25 mouse cellular contexts compared by ENCODE assay signal in the genomic region with DNA sequence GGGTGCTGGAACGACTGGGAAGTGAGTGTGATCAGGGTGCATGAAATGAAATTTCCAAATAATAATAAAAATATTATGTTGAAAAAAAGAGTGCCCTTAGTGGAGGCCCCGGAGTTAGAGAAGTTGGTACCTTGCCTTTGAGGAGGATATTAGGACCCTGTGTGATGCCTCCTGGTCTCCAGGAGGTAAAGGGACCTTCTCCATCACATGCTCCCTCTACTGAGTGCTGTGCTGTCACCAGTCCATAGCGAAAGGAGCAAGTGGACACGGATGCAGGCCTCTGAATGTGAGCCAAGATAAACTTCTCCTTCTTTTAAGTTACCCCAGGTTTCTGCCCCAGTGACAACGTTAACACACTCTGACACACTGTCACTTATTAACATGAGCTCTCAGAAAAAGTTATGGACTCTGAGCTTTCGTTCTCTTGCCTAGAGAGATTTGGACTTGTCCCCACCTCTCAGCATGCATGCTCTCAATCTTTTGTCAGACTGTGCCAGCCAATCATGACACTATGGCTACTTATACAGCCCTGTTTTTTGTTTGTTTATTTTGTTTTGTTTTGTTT. TPM values are rescaled to one million over a fixed set of nuclear protein-coding genes. Genes with fewer than 3 reads are reported as not detected.
DNase-seq lines count a peak whose midpoint lies in the region; ATAC-seq and TF ChIP-seq lines count a peak whose summit lies in the region.
"Had no signal": no experiment of that assay in that cellular context is flagged by ENCODE, and none has a peak within 500 bp of the region (broad histone marks: within the 10 kb centered on the region; RNA-seq: fewer than 3 reads in every experiment).

No protein-coding gene starts in this region.

- no peaks in the 10 kb centered on the region for H3K36me3 ChIP-seq in liver, adult 2 months (ENCODE audit: control insufficient read depth, insufficient read depth, low read length)
- peaks cover 5% of the 10 kb centered on the region; the same call in 1 of the 2 replicates for H3K36me3 ChIP-seq in kidney, embryonic 15.5 days
- H3K36me3 ChIP-seq in liver, embryonic 14.5 days (replicated peaks; ENCODE audit: control insufficient read depth, insufficient read depth, low read depth), result peaks cover 3% of the 10 kb centered on the region; the same call in 1 of the 2 replicates
- H3K36me3 ChIP-seq in midbrain, embryonic 14.5 days (ENCODE audit: control insufficient read depth, insufficient read depth, low read length), result no peaks in the 10 kb centered on the region; the same call in 1 of the 2 replicates
- H3K36me3 ChIP-seq in hindbrain, embryonic 16.5 days (ENCODE audit: control insufficient read depth, insufficient read depth, low read length), result no peaks in the 10 kb centered on the region
- H3K36me3 ChIP-seq: embryonic facial prominence, embryonic 12.5 days; heart, embryonic 15.5 days; limb, embryonic 15.5 days; midbrain, embryonic 15.5 days had no signal

- no peak overlapping the region for H3K9ac ChIP-seq in liver, adult 2 months (ENCODE audit: low read depth, low read length)
- H3K9ac ChIP-seq in kidney, embryonic 15.5 days, result no peak overlapping the region
- no peak overlapping the region for H3K9ac ChIP-seq in liver, embryonic 14.5 days (replicated peaks)
- H3K9ac ChIP-seq in midbrain, embryonic 14.5 days (replicated peaks; ENCODE audit: low read length), result no peak overlapping the region
- H3K9ac ChIP-seq in hindbrain, embryonic 16.5 days (ENCODE audit: low read depth, low read length), result no peak overlapping the region
- H3K9ac ChIP-seq: embryonic facial prominence, embryonic 12.5 days; heart, embryonic 15.5 days; limb, embryonic 15.5 days; midbrain, embryonic 15.5 days; neural tube, embryonic 15.5 days had no signal

- no peak for TF ChIP-seq EP300 in liver, embryonic 14.5 days (IDR thresholded peaks at IDR 0.05; ENCODE audit: low read depth)

- H3K79me2 ChIP-seq in liver, adult 2 months (ENCODE audit: control insufficient read depth, insufficient read depth, low read length), result no peaks in the 10 kb centered on the region

- no peaks in the 10 kb centered on the region for H3K27me3 ChIP-seq in liver, adult 2 months (ENCODE audit: control insufficient read depth, insufficient read depth, low read length)
- no peaks in the 10 kb centered on the region for H3K27me3 ChIP-seq in kidney, embryonic 15.5 days
- no peaks in the 10 kb centered on the region for H3K27me3 ChIP-seq in liver, embryonic 14.5 days (ENCODE audit: control insufficient read depth, insufficient read depth, low read length)
- H3K27me3 ChIP-seq in midbrain, embryonic 14.5 days (ENCODE audit: control insufficient read depth, insufficient read depth, low read length), result no peaks in the 10 kb centered on the region
- H3K27me3 ChIP-seq in hindbrain, embryonic 16.5 days (replicated peaks; ENCODE audit: control insufficient read depth, insufficient read depth, low read length), result 0 out of 2 replicates have a peak, but pooled peaks cover 2% of the 10 kb centered on the region
- H3K27me3 ChIP-seq: CH12.LX; heart, embryonic 15.5 days; limb, embryonic 15.5 days; midbrain, embryonic 15.5 days; neural tube, embryonic 15.5 days had no signal

- H3K4me1 ChIP-seq in liver, adult 2 months (ENCODE audit: control insufficient read depth, insufficient read depth, low read length), result peaks cover 17% of the 10 kb centered on the region
- peaks cover 13% of the 10 kb centered on the region; the same call in 1 of the 2 replicates for H3K4me1 ChIP-seq in kidney, embryonic 15.5 days
- peaks cover 6 to 20% of the 10 kb centered on the region in 2 experiments for H3K4me1 ChIP-seq in liver, embryonic 14.5 days (replicated peaks; ENCODE audit: control insufficient read depth in 2 of 2, insufficient read depth in 2 of 2, low read length in 1 of 2)
- no peaks in the 10 kb centered on the region for H3K4me1 ChIP-seq in midbrain, embryonic 14.5 days (ENCODE audit: control insufficient read depth, insufficient read depth, low read length)
- no peaks in the 10 kb centered on the region for H3K4me1 ChIP-seq in hindbrain, embryonic 16.5 days (ENCODE audit: control insufficient read depth, insufficient read depth, low read depth, low read length)
- H3K4me1 ChIP-seq: embryonic facial prominence, embryonic 12.5 days; limb, embryonic 15.5 days; midbrain, embryonic 15.5 days; neural tube, embryonic 15.5 days had no signal

- H3K27ac ChIP-seq in liver, adult 2 months (replicated peaks; ENCODE audit: insufficient read depth, low read depth, low read length), result peak overlapping the region; percentile 95
- H3K27ac ChIP-seq in kidney, embryonic 15.5 days, result no peak overlapping the region; the same call in 1 of the 2 replicates
- no peak overlapping the region for H3K27ac ChIP-seq in liver, embryonic 14.5 days
- H3K27ac ChIP-seq in midbrain, embryonic 14.5 days (replicated peaks; ENCODE audit: low read depth, low read length), result no peak overlapping the region
- H3K27ac ChIP-seq in hindbrain, embryonic 16.5 days (ENCODE audit: low read depth, low read length), result no peak overlapping the region
- H3K27ac ChIP-seq: embryonic facial prominence, embryonic 12.5 days; heart, adult 2 months; heart, embryonic 15.5 days; layer of hippocampus, adult 2 months; limb, embryonic 15.5 days; midbrain, embryonic 15.5 days; neural tube, embryonic 15.5 days had no signal

- peak; percentile 100 for DNase-seq in liver, adult 2 months (ENCODE audit: extremely low read depth, low read depth, low spot score)
- DNase-seq in liver, result no peak
- DNase-seq in liver, embryonic 14.5 days (ENCODE audit: low read depth in 3 of 3, low spot score in 3 of 3), result no peak
- peak; percentile 67 for DNase-seq in yolk sac, embryonic 10.5 days (ENCODE audit: low spot score)
- no peak for DNase-seq in midbrain, embryonic 14.5 days
- DNase-seq in layer of hippocampus, adult 11-12 months (ENCODE audit: low spot score), result no peak
- DNase-seq: cerebellum, adult 9-11 months; gastrocnemius, postnatal 14 days; heart, adult 2 months; layer of hippocampus, postnatal 36 days; lung, postnatal 10 days; right cerebral cortex, postnatal 14 days; thymus, adult 2 months had no signal

- no peak overlapping the region for H3K4me3 ChIP-seq in liver, adult 2 months (ENCODE audit: insufficient read depth, low read depth, low read length)
- no peak overlapping the region for H3K4me3 ChIP-seq in kidney, embryonic 15.5 days (replicated peaks)
- no peak overlapping the region for H3K4me3 ChIP-seq in liver, embryonic 14.5 days (ENCODE audit: insufficient read depth in 1 of 2, low read depth in 2 of 2, low read length in 2 of 2)
- no peak overlapping the region for H3K4me3 ChIP-seq in midbrain, embryonic 14.5 days (replicated peaks; ENCODE audit: low read depth, low read length)
- H3K4me3 ChIP-seq in hindbrain, embryonic 16.5 days (ENCODE audit: low read length), result no peak overlapping the region
- H3K4me3 ChIP-seq: embryonic facial prominence, embryonic 12.5 days; erythroblast, embryonic 14.5 days; heart, adult 2 months; heart, embryonic 15.5 days; layer of hippocampus, adult 2 months; limb, embryonic 15.5 days; midbrain, embryonic 15.5 days; neural tube, embryonic 15.5 days had no signal

- no peak overlapping the region for H3K4me2 ChIP-seq in kidney, embryonic 15.5 days
- H3K4me2 ChIP-seq in liver, embryonic 14.5 days (ENCODE audit: low read depth), result no peak overlapping the region
- no peak overlapping the region for H3K4me2 ChIP-seq in midbrain, embryonic 14.5 days (ENCODE audit: low read length)
- no peak overlapping the region for H3K4me2 ChIP-seq in hindbrain, embryonic 16.5 days (ENCODE audit: low read length)
- H3K4me2 ChIP-seq: embryonic facial prominence, embryonic 12.5 days; heart, embryonic 15.5 days; limb, embryonic 15.5 days; midbrain, embryonic 15.5 days; neural tube, embryonic 15.5 days had no signal

- ATAC-seq in kidney, embryonic 15.5 days (replicated peaks; ENCODE audit: low FRiP score), result peak; percentile 55; the same call in 1 of the 2 replicates
- ATAC-seq in liver, embryonic 14.5 days (ENCODE audit: insufficient read depth), result peak; percentile 17; the same call in 1 of the 2 replicates
- no peak for ATAC-seq in midbrain, embryonic 14.5 days (ENCODE audit: low FRiP score, low TSS enrichment)
- ATAC-seq in hindbrain, embryonic 16.5 days, result no peak
- ATAC-seq: forebrain, embryonic 14.5 days; midbrain, embryonic 15.5 days had no signal

- WGBS in liver, adult 2 months, result 30% methylated on average over 6 of the region's 6 CpGs
- WGBS in kidney, embryonic 15.5 days, result 38% methylated on average over 6 of the region's 6 CpGs
- 59% methylated on average over 6 of the region's 6 CpGs for WGBS in liver, embryonic 14.5 days (ENCODE audit: insufficient replicate concordance)
- 70% methylated on average over 6 of the region's 6 CpGs for WGBS in midbrain, embryonic 14.5 days
- 63% methylated on average over 6 of the region's 6 CpGs for WGBS in hindbrain, embryonic 16.5 days

- H3K9me3 ChIP-seq in kidney, embryonic 15.5 days (replicated peaks), result no peaks in the 10 kb centered on the region
- H3K9me3 ChIP-seq in liver, embryonic 14.5 days (ENCODE audit: control insufficient read depth, low read length), result no peaks in the 10 kb centered on the region
- no peaks in the 10 kb centered on the region for H3K9me3 ChIP-seq in midbrain, embryonic 14.5 days (ENCODE audit: control insufficient read depth, low read length)
- no peaks in the 10 kb centered on the region for H3K9me3 ChIP-seq in hindbrain, embryonic 16.5 days (ENCODE audit: control insufficient read depth, low read length)
- H3K9me3 ChIP-seq: embryonic facial prominence, embryonic 12.5 days; heart, embryonic 15.5 days; limb, embryonic 15.5 days; midbrain, embryonic 15.5 days; neural tube, embryonic 15.5 days had no signal

- no peak for TF ChIP-seq POLR2A in liver, adult 2 months (IDR thresholded peaks at IDR 0.05; ENCODE audit: extremely low read depth, insufficient read depth, low read length)

- TF ChIP-seq CTCF in liver, adult 2 months (IDR thresholded peaks at IDR 0.05; ENCODE audit: low read depth, low read length), result no peak
- TF ChIP-seq CTCF in liver, embryonic 14.5 days (IDR thresholded peaks at IDR 0.05; ENCODE audit: low read depth), result no peak

RNA-seq across cellular contexts. Expression of gene Ampd2, which starts 19.0 kb away (rescaled TPM):
- 11.0 and 13.8 TPM in 2 replicates for total RNA-seq in liver, adult 2 months (2014; rRNA removed)
- 69.6 and 128 TPM in 2 replicates for polyA plus RNA-seq in liver, adult 2 months (2012; rRNA removed)
- polyA plus RNA-seq in kidney, embryonic 15.5 days (2015; fragmentation: Nextera tagmentation; extraction: Ambion mirVana), result 59.3 and 66.2 TPM in 2 replicates
- polyA plus RNA-seq in liver, embryonic 14.5 days (2012; rRNA removed), result 40.9 and 49.6 TPM in 2 replicates
- polyA plus RNA-seq in liver, embryonic 14.5 days (2014; fragmentation: Nextera tagmentation; extraction: Ambion mirVana), result 34.3 and 37.8 TPM in 2 replicates
- 45.9 and 53.3 TPM in 2 replicates for polyA plus RNA-seq in midbrain, embryonic 14.5 days (2014; fragmentation: Nextera tagmentation; extraction: Ambion mirVana)
- polyA plus RNA-seq in hindbrain, embryonic 16.5 days (2015; fragmentation: Nextera tagmentation; extraction: Ambion mirVana), result 63.6 and 68.0 TPM in 2 replicates

RNA-seq across cellular contexts. Expression of gene Gstm4, which starts 22.8 kb away (rescaled TPM):
- 19.8 and 26.5 TPM in 2 replicates for total RNA-seq in liver, adult 2 months (2014; rRNA removed)
- polyA plus RNA-seq in liver, adult 2 months (2012; rRNA removed), result 86.0 and 98.9 TPM in 2 replicates
- 15.9 and 18.8 TPM in 2 replicates for polyA plus RNA-seq in kidney, embryonic 15.5 days (2015; fragmentation: Nextera tagmentation; extraction: Ambion mirVana)
- 11.7 and 11.9 TPM in 2 replicates for polyA plus RNA-seq in liver, embryonic 14.5 days (2012; rRNA removed)
- 17.3 and 17.7 TPM in 2 replicates for polyA plus RNA-seq in liver, embryonic 14.5 days (2014; fragmentation: Nextera tagmentation; extraction: Ambion mirVana)
- polyA plus RNA-seq in midbrain, embryonic 14.5 days (2014; fragmentation: Nextera tagmentation; extraction: Ambion mirVana), result 16.0 and 17.5 TPM in 2 replicates
- polyA plus RNA-seq in hindbrain, embryonic 16.5 days (2015; fragmentation: Nextera tagmentation; extraction: Ambion mirVana), result 20.1 and 22.9 TPM in 2 replicates

RNA-seq across cellular contexts. Expression of gene Gnat2, which starts 25.1 kb away (rescaled TPM):
- 2.9 and 3.9 TPM in 2 replicates for total RNA-seq in liver, adult 2 months (2014; rRNA removed)
- 0.91 and 1.5 TPM in 2 replicates for polyA plus RNA-seq in liver, adult 2 months (2012; rRNA removed)
- 0.68 and 1.9 TPM in 2 replicates for polyA plus RNA-seq in kidney, embryonic 15.5 days (2015; fragmentation: Nextera tagmentation; extraction: Ambion mirVana)
- 0.60 and 1.4 TPM in 2 replicates for polyA plus RNA-seq in liver, embryonic 14.5 days (2012; rRNA removed)
- 1.8 and 2.5 TPM in 2 replicates for polyA plus RNA-seq in liver, embryonic 14.5 days (2014; fragmentation: Nextera tagmentation; extraction: Ambion mirVana)
- polyA plus RNA-seq in midbrain, embryonic 14.5 days (2014; fragmentation: Nextera tagmentation; extraction: Ambion mirVana), result 0.13 and 0.30 TPM in 2 replicates
- 0.22 and 0.28 TPM in 2 replicates for polyA plus RNA-seq in hindbrain, embryonic 16.5 days (2015; fragmentation: Nextera tagmentation; extraction: Ambion mirVana)
- total RNA-seq: layer of hippocampus, adult 2 months; layer of hippocampus, postnatal 36 days; left cerebral cortex, postnatal 25 days had no signal
- polyA plus RNA-seq: heart, adult 2 months had no signal

RNA-seq across cellular contexts. Expression of gene Gstm1, which starts 49.7 kb away (rescaled TPM):
- total RNA-seq in liver, adult 2 months (2014; rRNA removed), result 474 and 907 TPM in 2 replicates
- 5,254 and 6,847 TPM in 2 replicates for polyA plus RNA-seq in liver, adult 2 months (2012; rRNA removed)
- 75.6 and 93.6 TPM in 2 replicates for polyA plus RNA-seq in kidney, embryonic 15.5 days (2015; fragmentation: Nextera tagmentation; extraction: Ambion mirVana)
- 124 and 152 TPM in 2 replicates for polyA plus RNA-seq in liver, embryonic 14.5 days (2012; rRNA removed)
- polyA plus RNA-seq in liver, embryonic 14.5 days (2014; fragmentation: Nextera tagmentation; extraction: Ambion mirVana), result 275 and 312 TPM in 2 replicates
- polyA plus RNA-seq in midbrain, embryonic 14.5 days (2014; fragmentation: Nextera tagmentation; extraction: Ambion mirVana), result 58.9 and 87.2 TPM in 2 replicates
- 169 and 263 TPM in 2 replicates for polyA plus RNA-seq in hindbrain, embryonic 16.5 days (2015; fragmentation: Nextera tagmentation; extraction: Ambion mirVana)

Comparison
In these comparisons a context has a peak if more than half of its experiments do, and no peak if none do; other contexts are left out.
1. DNase-seq: peak in liver, adult 2 months (single experiment) and yolk sac, embryonic 10.5 days (single experiment); none in liver (single experiment), liver, embryonic 14.5 days (0 of 3), midbrain, embryonic 14.5 days (single experiment) and layer of hippocampus, adult 11-12 months (single experiment).
2. ATAC-seq: peak in kidney, embryonic 15.5 days (single experiment) and liver, embryonic 14.5 days (single experiment); none in midbrain, embryonic 14.5 days (single experiment) and hindbrain, embryonic 16.5 days (single experiment).